Mouse (Mus musculus): Measurements from ENCODE around the gene Eml4. TPM values are rescaled to one million over a fixed set of nuclear protein-coding genes. Genes with fewer than 3 reads are reported as not detected.

Eml4 gene
- polyA plus RNA-seq, 1 experiment from 2014 or later, result 49.3 TPM

DNA sequence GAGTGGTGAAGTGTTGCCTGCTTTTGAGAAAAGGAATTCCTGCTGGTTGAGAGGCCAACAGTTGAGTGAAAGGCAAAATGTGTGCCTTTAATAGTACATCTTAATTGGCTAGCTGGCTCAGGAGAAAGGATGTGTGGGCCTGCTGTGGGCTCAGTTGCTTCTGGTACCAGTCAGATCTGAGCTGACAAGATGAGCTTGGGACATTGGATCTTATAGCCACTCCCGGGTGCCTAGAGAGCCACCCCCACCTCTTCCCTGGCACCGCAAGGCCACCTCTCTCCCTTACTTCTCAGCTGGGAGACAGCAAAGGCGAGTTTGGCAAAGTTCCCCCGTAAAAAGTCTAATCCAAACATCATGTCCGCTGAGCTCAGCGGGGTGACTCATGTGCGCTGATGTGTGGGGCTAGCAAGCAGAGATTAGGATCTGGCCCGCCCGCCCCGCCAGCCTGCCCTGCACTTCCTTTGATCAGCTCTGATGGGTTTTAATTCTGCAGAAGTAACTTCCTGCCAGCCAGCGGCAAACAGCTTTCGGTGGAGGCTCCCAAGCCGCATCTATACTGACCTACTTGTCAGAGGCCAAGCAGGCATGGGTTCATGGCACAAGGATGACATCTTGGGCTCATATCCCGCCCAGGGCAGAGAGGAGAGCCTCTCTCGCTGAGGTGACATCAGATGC is 38.4 kb upstream of the Eml4 start:
- DNase-seq (ENCODE audit: low spot score) (peak; percentile 75), ATAC-seq (replicated peaks; ENCODE audit: low FRiP score) (peak; percentile 64)
- no peak overlapping the region for H3K27ac ChIP-seq (ENCODE audit: low read depth, low read length)
- peak overlapping the region; percentile 14; the same call in 1 of the 2 replicates for H3K4me3 ChIP-seq (ENCODE audit: low read depth, low read length)
- no peaks in the 10 kb centered on the region for H3K9me3 ChIP-seq (ENCODE audit: control insufficient read depth, low read length)
- H3K4me2 ChIP-seq (ENCODE audit: low read depth, low read length, severe bottlenecking), result peak overlapping the region; percentile 36; the same call in 1 of the 2 replicates
- 3% methylated on average over 15 of the region's 15 CpGs for WGBS
- no peaks in the 10 kb centered on the region for H3K36me3 ChIP-seq (ENCODE audit: control insufficient read depth, insufficient read depth, low read length)
- H3K9ac ChIP-seq (ENCODE audit: low read length), result peak overlapping the region; percentile 23; the same call in 1 of the 2 replicates
- H3K4me1 ChIP-seq (replicated peaks; ENCODE audit: control insufficient read depth, insufficient read depth, low read length), result peaks cover 5% of the 10 kb centered on the region; the same call in 1 of the 2 replicates
- no peaks in the 10 kb centered on the region for H3K27me3 ChIP-seq (ENCODE audit: control insufficient read depth, insufficient read depth, low read length)

DNA sequence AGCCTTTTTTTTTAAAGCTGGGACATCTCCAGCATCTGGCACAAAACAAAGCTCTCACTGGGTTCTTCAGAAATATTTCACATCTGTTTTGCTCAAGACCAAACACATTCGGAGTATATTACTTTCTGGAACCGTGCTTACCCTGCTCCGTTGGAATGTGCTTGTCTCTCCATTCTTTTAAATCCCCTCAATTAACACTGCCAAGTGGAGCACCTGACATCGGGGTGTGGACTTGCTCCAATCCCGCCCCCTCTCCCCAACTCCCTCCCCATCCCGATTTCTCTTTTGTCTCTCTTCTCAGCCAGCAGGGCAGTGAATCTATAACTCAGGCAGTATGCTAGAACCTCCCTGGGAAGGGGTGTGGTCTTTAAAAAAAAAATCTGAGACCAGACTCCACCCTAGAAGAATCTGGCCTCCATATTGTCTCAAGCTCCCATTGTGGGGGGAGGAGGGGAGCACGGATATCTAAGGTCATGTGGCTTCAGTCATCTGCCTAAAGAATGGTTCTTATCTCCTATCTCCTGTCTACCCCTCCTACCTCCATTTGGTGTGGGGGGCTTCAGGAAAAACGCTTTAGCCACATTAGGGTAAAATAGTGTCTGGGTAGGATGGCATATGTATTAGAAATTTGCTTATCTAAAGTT is 37.6 kb upstream of the Eml4 start:
- Histone ChIP-seq H3K36me3 (ENCODE audit: control insufficient read depth, insufficient read depth, low read length) (no peaks in the 10 kb centered on the region), H3K27ac (ENCODE audit: low read depth, low read length) (no peak overlapping the region), H3K9me3 (ENCODE audit: control insufficient read depth, low read length) (no peaks in the 10 kb centered on the region), H3K27me3 (ENCODE audit: control insufficient read depth, insufficient read depth, low read length) (no peaks in the 10 kb centered on the region), H3K4me2 (ENCODE audit: low read depth, low read length, severe bottlenecking) (no peak overlapping the region), H3K9ac (ENCODE audit: low read length) (no peak overlapping the region), H3K4me3 (ENCODE audit: low read depth, low read length) (no peak overlapping the region), H3K4me1 (replicated peaks; ENCODE audit: control insufficient read depth, insufficient read depth, low read length) (peaks cover 5% of the 10 kb centered on the region; the same call in 1 of the 2 replicates)
- 36% methylated on average over 8 of the region's 8 CpGs for WGBS
- ATAC-seq (replicated peaks; ENCODE audit: low FRiP score) (no peak), DNase-seq (ENCODE audit: low spot score) (no peak)

DNA sequence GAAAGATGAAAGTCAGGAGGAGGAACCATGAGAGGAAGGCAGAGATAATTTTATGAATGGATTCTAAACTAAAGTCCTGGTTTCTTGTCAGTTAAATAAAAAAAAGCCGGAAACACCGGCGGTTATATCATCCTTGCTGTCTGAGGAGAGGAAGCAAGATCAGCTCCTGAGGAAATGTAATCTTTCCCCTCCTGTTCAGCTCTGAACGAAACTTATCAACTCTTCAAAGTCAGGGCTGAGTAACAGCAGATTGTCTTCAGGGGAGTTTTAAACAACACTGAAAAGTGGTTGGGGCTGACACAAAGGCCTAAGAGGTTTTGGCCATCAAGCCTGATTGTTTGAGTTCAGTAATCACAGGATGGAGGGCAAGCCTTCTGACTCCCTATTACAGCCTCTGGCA is 35.3 kb upstream of the Eml4 start:
- no peaks in the 10 kb centered on the region for H3K36me3 ChIP-seq (ENCODE audit: control insufficient read depth, insufficient read depth, low read length)
- H3K27ac ChIP-seq (ENCODE audit: low read depth, low read length), result no peak overlapping the region
- no peak for ATAC-seq (replicated peaks; ENCODE audit: low FRiP score)

DNA sequence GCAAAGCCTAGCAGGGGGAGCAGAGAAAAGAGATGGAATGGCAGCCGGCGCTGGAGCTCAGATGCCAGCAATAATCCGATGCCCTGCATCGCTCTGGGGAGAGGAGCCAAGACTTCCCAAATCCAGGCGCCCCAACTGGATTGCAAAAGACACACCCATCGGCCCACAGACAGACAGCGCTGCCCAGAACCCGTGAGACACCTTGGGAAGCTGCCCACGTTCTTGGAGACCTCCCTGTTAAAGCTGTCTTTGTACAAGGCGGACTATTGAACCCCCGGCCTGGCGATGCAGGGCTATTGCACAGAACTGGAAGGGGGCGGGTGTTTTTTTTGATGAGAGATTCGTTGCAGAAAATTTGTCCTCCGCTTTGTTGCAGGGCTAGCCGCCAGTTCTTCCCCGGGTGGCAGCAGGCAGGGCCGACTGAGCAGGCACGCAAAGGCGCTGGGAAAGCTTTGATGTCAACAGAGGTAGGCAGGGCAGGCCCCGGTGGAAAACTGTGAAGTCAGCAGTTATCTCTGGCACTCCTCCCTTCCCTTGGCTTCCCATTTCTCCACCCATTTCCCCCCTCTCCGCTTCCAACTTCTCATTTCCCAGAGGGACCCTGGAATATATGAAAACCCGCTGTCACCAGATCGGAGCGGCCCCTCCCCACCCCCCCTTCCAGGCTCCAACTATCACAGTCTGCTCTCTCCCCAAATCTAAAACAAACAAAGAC is 28.0 kb upstream of the Eml4 start:
- peak; percentile 42 for ATAC-seq (replicated peaks; ENCODE audit: low FRiP score)
- Histone ChIP-seq H3K4me2 (ENCODE audit: low read depth, low read length, severe bottlenecking) (peak overlapping the region; percentile 44), H3K27ac (ENCODE audit: low read depth, low read length) (0 out of 2 replicates have a peak overlapping the region, but pooled peaks have one; percentile 10), H3K4me3 (ENCODE audit: low read depth, low read length) (peak overlapping the region; percentile 14; the same call in 1 of the 2 replicates), H3K36me3 (ENCODE audit: control insufficient read depth, insufficient read depth, low read length) (no peaks in the 10 kb centered on the region), H3K9ac (ENCODE audit: low read length) (peak overlapping the region; percentile 49; the same call in 1 of the 2 replicates), H3K4me1 (replicated peaks; ENCODE audit: control insufficient read depth, insufficient read depth, low read length) (peaks cover 9% of the 10 kb centered on the region; the same call in 1 of the 2 replicates), H3K27me3 (ENCODE audit: control insufficient read depth, insufficient read depth, low read length) (no peaks in the 10 kb centered on the region), H3K9me3 (ENCODE audit: control insufficient read depth, low read length) (no peaks in the 10 kb centered on the region)
- DNase-seq (ENCODE audit: low spot score), result peak; percentile 59
- 20% methylated on average over 25 of the region's 25 CpGs for WGBS

More for the DNA sequence above, 35.3 kb upstream of the Eml4 start:
- H3K4me1 ChIP-seq (replicated peaks; ENCODE audit: control insufficient read depth, insufficient read depth, low read length), result peaks cover 5% of the 10 kb centered on the region; the same call in 1 of the 2 replicates
- no peak overlapping the region for H3K9ac ChIP-seq (ENCODE audit: low read length)
- 70% methylated on average over 4 of the region's 4 CpGs for WGBS
- no peak for DNase-seq (ENCODE audit: low spot score)
- H3K9me3 ChIP-seq (ENCODE audit: control insufficient read depth, low read length), result no peaks in the 10 kb centered on the region
- H3K4me3 ChIP-seq (ENCODE audit: low read depth, low read length), result no peak overlapping the region
- no peak overlapping the region for H3K4me2 ChIP-seq (ENCODE audit: low read depth, low read length, severe bottlenecking)
- no peaks in the 10 kb centered on the region for H3K27me3 ChIP-seq (ENCODE audit: control insufficient read depth, insufficient read depth, low read length)

DNA sequence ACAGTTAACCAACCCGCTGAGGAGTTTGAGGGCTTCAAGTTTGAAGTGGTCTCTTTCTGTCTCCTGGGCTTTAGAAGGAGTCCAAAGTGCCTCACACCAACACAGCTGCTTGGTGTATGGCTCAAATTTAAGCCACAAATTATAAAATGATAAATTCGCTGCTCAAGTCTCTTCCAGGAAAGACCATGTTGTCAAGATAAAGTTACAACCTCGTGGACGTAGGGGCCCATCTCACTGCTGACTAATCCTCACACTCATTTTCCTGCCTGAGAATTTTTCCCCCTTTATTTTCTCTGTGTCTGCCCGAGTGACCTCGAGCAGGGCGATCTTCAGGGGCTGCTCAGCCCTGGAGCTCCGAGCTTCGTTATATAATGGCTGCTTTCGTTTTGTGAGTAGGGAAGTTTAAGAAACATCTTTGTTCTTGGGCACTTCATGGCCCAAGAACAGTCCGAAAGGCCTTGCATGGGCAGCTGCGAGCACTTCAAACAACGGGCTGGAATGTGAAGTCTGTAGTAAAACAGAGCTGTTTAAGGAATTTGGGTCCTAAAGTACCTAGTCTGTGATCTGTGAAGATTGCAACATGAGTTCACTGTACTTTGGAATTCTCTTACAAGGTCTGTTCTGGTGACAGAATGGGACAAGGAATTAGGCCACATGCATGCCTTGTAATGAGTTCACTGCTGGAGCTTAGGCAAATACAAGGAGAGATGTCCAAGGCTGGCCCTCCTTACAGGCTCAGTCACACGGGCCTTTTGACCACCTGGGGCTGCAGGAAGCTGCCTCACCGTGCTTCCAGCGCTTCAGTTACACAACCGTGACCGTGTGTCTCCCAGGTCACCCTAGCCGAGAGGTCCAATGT is 27.1 kb upstream of the Eml4 start:
- ATAC-seq (replicated peaks; ENCODE audit: low FRiP score), result no peak
- Histone ChIP-seq H3K9ac (ENCODE audit: low read length) (no peak overlapping the region), H3K27me3 (ENCODE audit: control insufficient read depth, insufficient read depth, low read length) (no peaks in the 10 kb centered on the region), H3K36me3 (ENCODE audit: control insufficient read depth, insufficient read depth, low read length) (no peaks in the 10 kb centered on the region), H3K4me1 (replicated peaks; ENCODE audit: control insufficient read depth, insufficient read depth, low read length) (peaks cover 9% of the 10 kb centered on the region; the same call in 1 of the 2 replicates), H3K27ac (ENCODE audit: low read depth, low read length) (no peak overlapping the region), H3K9me3 (ENCODE audit: control insufficient read depth, low read length) (no peaks in the 10 kb centered on the region), H3K4me3 (ENCODE audit: low read depth, low read length) (no peak overlapping the region), H3K4me2 (ENCODE audit: low read depth, low read length, severe bottlenecking) (no peak overlapping the region)
- peak; percentile 48 for DNase-seq (ENCODE audit: low spot score)
- 53% methylated on average over 19 of the region's 19 CpGs for WGBS

DNA sequence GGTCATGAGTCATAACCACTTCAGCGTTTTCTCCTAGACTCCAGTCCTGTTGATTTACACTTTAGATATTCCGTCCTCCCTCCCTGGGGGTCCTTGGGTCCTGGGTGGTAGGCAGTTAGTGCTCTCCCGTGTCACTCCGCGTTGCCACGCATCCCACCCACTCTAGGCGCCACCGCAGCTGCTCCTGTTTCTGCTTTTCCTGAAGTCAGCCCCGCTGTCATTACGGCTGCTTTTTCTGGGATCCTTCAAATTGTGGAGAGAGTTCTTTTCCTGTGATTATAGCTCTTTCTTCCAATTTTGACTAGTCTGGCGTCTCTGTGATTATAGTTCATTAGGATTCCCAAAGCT is 26.5 kb upstream of the Eml4 start:
- Histone ChIP-seq H3K4me1 (replicated peaks; ENCODE audit: control insufficient read depth, insufficient read depth, low read length) (peaks cover 9% of the 10 kb centered on the region; the same call in 1 of the 2 replicates), H3K4me2 (ENCODE audit: low read depth, low read length, severe bottlenecking) (no peak overlapping the region), H3K27ac (ENCODE audit: low read depth, low read length) (no peak overlapping the region), H3K36me3 (ENCODE audit: control insufficient read depth, insufficient read depth, low read length) (no peaks in the 10 kb centered on the region), H3K27me3 (ENCODE audit: control insufficient read depth, insufficient read depth, low read length) (no peaks in the 10 kb centered on the region), H3K9me3 (ENCODE audit: control insufficient read depth, low read length) (no peaks in the 10 kb centered on the region), H3K9ac (ENCODE audit: low read length) (no peak overlapping the region), H3K4me3 (ENCODE audit: low read depth, low read length) (no peak overlapping the region)
- no peak for ATAC-seq (replicated peaks; ENCODE audit: low FRiP score)
- peak; percentile 47 for DNase-seq (ENCODE audit: low spot score)
- WGBS, result 84% methylated on average over 11 of the region's 11 CpGs

DNA sequence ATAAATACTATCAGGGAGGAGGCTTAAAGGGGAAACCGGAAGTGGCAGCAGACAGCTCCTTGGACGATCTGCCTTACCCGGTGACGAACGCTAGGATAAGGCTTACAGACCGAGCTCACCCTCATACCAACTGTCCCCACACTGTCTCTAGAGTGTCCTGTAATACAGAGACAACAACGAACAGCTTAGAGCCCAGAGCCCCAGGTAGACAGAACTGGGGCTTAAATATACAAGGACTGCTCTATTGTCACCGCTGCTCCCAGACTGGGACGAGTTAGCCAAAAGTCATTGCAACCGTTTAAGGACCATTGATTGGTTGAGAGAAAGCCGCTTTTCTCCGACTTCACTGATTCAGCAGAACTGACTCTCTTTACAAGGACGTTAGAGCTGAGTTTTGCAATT is 15.5 kb upstream of the Eml4 start:
- Histone ChIP-seq H3K9ac (ENCODE audit: low read length) (no peak overlapping the region), H3K9me3 (ENCODE audit: control insufficient read depth, low read length) (no peaks in the 10 kb centered on the region), H3K27me3 (ENCODE audit: control insufficient read depth, insufficient read depth, low read length) (no peaks in the 10 kb centered on the region), H3K4me2 (ENCODE audit: low read depth, low read length, severe bottlenecking) (no peak overlapping the region; the same call in 1 of the 2 replicates), H3K4me1 (replicated peaks; ENCODE audit: control insufficient read depth, insufficient read depth, low read length) (no peaks in the 10 kb centered on the region), H3K27ac (ENCODE audit: low read depth, low read length) (no peak overlapping the region), H3K4me3 (ENCODE audit: low read depth, low read length) (no peak overlapping the region), H3K36me3 (ENCODE audit: control insufficient read depth, insufficient read depth, low read length) (no peaks in the 10 kb centered on the region)
- DNase-seq (ENCODE audit: low spot score), result no peak
- 45% methylated on average over 13 of the region's 13 CpGs for WGBS
- ATAC-seq (replicated peaks; ENCODE audit: low FRiP score), result no peak

Measured in forebrain, embryonic 11.5 days (tissue).